Comparison of ENCODE assay signal across 32 mouse cellular contexts in the genomic region with DNA sequence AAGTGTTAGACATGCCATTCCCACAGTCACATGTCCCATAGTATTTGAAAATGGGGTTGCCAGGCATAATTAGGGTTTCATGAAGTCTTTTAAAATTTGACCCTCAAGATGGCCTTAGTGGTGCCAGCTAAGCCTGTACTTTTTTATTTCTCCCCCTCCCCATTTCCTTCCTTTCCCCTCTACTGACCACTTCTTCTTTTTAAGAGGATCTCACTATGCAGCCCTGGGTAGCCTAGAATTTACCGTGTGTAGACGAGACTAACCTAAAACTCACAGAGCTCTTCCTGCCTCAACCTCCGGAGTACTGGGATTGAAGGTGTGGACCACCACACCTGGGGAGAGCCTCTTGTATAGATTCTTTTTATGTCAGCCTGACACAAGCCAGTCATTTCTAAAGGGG.
"Had no signal": no experiment of that assay in that cellular context is flagged by ENCODE, and none has a peak within 500 bp of the region (broad histone marks: within the 10 kb centered on the region; RNA-seq: fewer than 3 reads in every experiment).

No protein-coding gene starts in this region.

- H3K36me3 ChIP-seq: limb, embryonic 10.5 days; limb, embryonic 12.5 days; limb, embryonic 13.5 days; limb, embryonic 15.5 days; liver, embryonic 12.5 days; liver, embryonic 13.5 days; liver, embryonic 15.5 days; lung, embryonic 15.5 days; midbrain, embryonic 10.5 days; midbrain, embryonic 12.5 days; midbrain, embryonic 13.5 days; midbrain, embryonic 15.5 days; neural tube, embryonic 12.5 days; neural tube, embryonic 13.5 days had no signal

- H3K4me3 ChIP-seq: limb, embryonic 10.5 days; limb, embryonic 12.5 days; limb, embryonic 13.5 days; limb, embryonic 15.5 days; liver, embryonic 12.5 days; liver, embryonic 13.5 days; liver, embryonic 15.5 days; lung, embryonic 15.5 days; megakaryocyte, embryonic 14.5 days; midbrain, embryonic 10.5 days; midbrain, embryonic 12.5 days; midbrain, embryonic 13.5 days; midbrain, embryonic 15.5 days; myocyte; neural tube, embryonic 12.5 days; neural tube, embryonic 13.5 days had no signal

- H3K9ac ChIP-seq: limb, embryonic 12.5 days; limb, embryonic 13.5 days; limb, embryonic 15.5 days; liver, embryonic 12.5 days; liver, embryonic 13.5 days; liver, embryonic 14.5 days; liver, embryonic 15.5 days; lung, embryonic 14.5 days; lung, embryonic 15.5 days; midbrain, embryonic 12.5 days; midbrain, embryonic 13.5 days; midbrain, embryonic 15.5 days; neural tube, embryonic 12.5 days; neural tube, embryonic 13.5 days had no signal

- H3K9me3 ChIP-seq: limb, embryonic 10.5 days; limb, embryonic 12.5 days; limb, embryonic 15.5 days; liver, embryonic 12.5 days; liver, embryonic 13.5 days; liver, embryonic 15.5 days; lung, embryonic 15.5 days; midbrain, embryonic 12.5 days; midbrain, embryonic 15.5 days; neural tube, embryonic 12.5 days had no signal

- H3K27me3 ChIP-seq: limb, embryonic 15.5 days; liver, embryonic 12.5 days; liver, embryonic 13.5 days; liver, embryonic 15.5 days; lung, embryonic 15.5 days; megakaryocyte, embryonic 14.5 days; midbrain, embryonic 15.5 days; neural tube, embryonic 12.5 days; neural tube, embryonic 13.5 days had no signal

- H3K4me1 ChIP-seq: limb, embryonic 10.5 days; limb, embryonic 12.5 days; limb, embryonic 13.5 days; limb, embryonic 15.5 days; liver, embryonic 12.5 days; liver, embryonic 13.5 days; liver, embryonic 15.5 days; lung, embryonic 15.5 days; megakaryocyte, embryonic 14.5 days; midbrain, embryonic 12.5 days; midbrain, embryonic 15.5 days; neural tube, embryonic 12.5 days; neural tube, embryonic 13.5 days had no signal

- H3K4me2 ChIP-seq: limb, embryonic 12.5 days; limb, embryonic 13.5 days; limb, embryonic 15.5 days; liver, embryonic 11.5 days; liver, embryonic 12.5 days; liver, embryonic 13.5 days; liver, embryonic 15.5 days; lung, embryonic 14.5 days; lung, embryonic 15.5 days; midbrain, embryonic 11.5 days; midbrain, embryonic 12.5 days; midbrain, embryonic 13.5 days; midbrain, embryonic 15.5 days; neural tube, embryonic 12.5 days; neural tube, embryonic 13.5 days had no signal

- ATAC-seq: liver, embryonic 12.5 days; lung, postnatal 0 days; midbrain, embryonic 13.5 days; midbrain, embryonic 15.5 days; midbrain, embryonic 16.5 days had no signal

- DNase-seq: left cerebral cortex, postnatal 4 days; liver; liver, embryonic 13.5 days; lung, adult 18-20 months; lung, adult 2 months; lung, embryonic 14.5 days; lung, postnatal 10 days; lung, postnatal 14 days; lung, postnatal 36 days; lung, postnatal 4 days; midbrain, embryonic 14.5 days had no signal

- H3K27ac ChIP-seq: limb, embryonic 10.5 days; limb, embryonic 12.5 days; limb, embryonic 13.5 days; limb, embryonic 15.5 days; liver, embryonic 12.5 days; liver, embryonic 13.5 days; liver, embryonic 14.5 days; liver, embryonic 15.5 days; lung, embryonic 15.5 days; macrophage; midbrain, embryonic 10.5 days; midbrain, embryonic 12.5 days; midbrain, embryonic 13.5 days; midbrain, embryonic 15.5 days; neural tube, embryonic 12.5 days; neural tube, embryonic 13.5 days had no signal
